Mouse (Mus musculus) thymus, adult 2 months (tissue): ENCODE measurements around the gene Adora2a.
"Not testable (repeated sequence)": the region's sequence is repeated elsewhere in the genome, so short reads cannot be mapped to it uniquely, and the experiment has no call there.

Experiments
- CTCF ChIP-seq: fragments of 200-500 bp; IDR thresholded peaks from 2 replicates; pipeline ENCODE4 v1.5.1; 2012; ENCODE audit warnings: mild to moderate bottlenecking, control low read depth, low read length, moderate library complexity, borderline replicate concordance; ENCODE audit not compliant: control insufficient read depth, poor library complexity, insufficient read depth; ENCODE audit errors: extremely low read depth
- POLR2A ChIP-seq: fragments of 200-500 bp; IDR thresholded peaks from 2 replicates; pipeline ENCODE4 v1.6.1; 2012; ENCODE audit warnings: mild to moderate bottlenecking, low read length, control low read depth, moderate library complexity; ENCODE audit not compliant: control insufficient read depth, poor library complexity, insufficient read depth; ENCODE audit errors: extremely low read depth

DNA sequence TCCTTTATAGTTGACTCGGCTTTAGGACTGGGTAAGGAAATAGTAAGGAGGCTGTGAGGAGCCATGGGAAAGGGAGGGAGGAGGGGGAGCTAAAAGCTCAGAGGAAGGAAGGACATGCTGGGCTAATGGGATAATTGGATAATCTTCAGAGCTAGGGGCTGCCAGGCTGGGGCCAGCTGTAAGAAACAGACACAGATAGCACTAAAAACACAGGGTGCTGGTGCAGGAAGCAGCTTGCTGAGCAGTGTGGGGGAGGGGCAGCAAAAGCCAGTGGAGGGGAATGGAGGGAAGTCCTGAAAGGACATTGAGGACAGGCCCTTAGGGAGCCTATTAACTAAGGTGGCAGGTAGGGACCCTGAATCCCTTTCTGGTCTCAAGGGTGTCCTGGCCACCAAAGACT, 27.9 kb downstream of the Adora2a start:
- not testable (repeated sequence) for TF ChIP-seq POLR2A, CTCF
